Mouse (Mus musculus): ENCODE measurements at regions not wholly inside any gene's neighbourhood (a gene's known extent, or its start where the extent isn't known, plus 50 kb on each side); places are given as distances from the start of the nearest gene placed in this dataset.

GRCm38 (mm10) chr12:25312390-25312789 is 215.4 kb upstream of the Id2 start:
- no peak for TF ChIP-seq POLR2A (IDR thresholded peaks at IDR 0.05; ENCODE audit: borderline replicate concordance, extremely low read depth, insufficient read depth, insufficient read length, poor library complexity, severe bottlenecking)
- no peak for TF ChIP-seq CTCF (IDR thresholded peaks at IDR 0.05; ENCODE audit: borderline replicate concordance, extremely low read depth, insufficient read depth, insufficient read length)
